Mouse (Mus musculus) liver, postnatal 0 days (tissue): ENCODE measurements around the gene Gm5105. TPM values are rescaled to one million over a fixed set of nuclear protein-coding genes. Genes with fewer than 3 reads are reported as not detected.

ENCODE experiments used
- ATAC-seq: fragments of 200-750 bp; cut with Nextera tagmentation; 2 replicates; pipeline ENCODE4 v1.8.0; 2017; ENCODE audit warnings: mild to moderate bottlenecking, moderate library complexity
- DNase-seq: peaks from one replicate; pipeline ENCODE4 v3.0.0-alpha.2; 2016
- H3K27ac ChIP-seq: fragments of 300-500 bp; sonication (generic); 2 replicates; pipeline ENCODE4 v1.5.1; 2014; ENCODE audit warnings: antibody characterized with exemption, moderate library complexity, mild to moderate bottlenecking, low read depth
- H3K27me3 ChIP-seq: fragments of 300-500 bp; sonication (generic); 2 replicates; pipeline ENCODE4 v1.6.1; 2014; ENCODE audit warnings: low read length, control low read depth, mixed read lengths; ENCODE audit not compliant: insufficient read depth
- H3K36me3 ChIP-seq: fragments of 300-500 bp; sonication (generic); replicated peaks from 2 replicates; pipeline ENCODE4 v1.6.1; 2014; ENCODE audit warnings: mild to moderate bottlenecking, control low read depth, low read length, moderate library complexity, mixed read lengths; ENCODE audit not compliant: insufficient read depth
- H3K4me1 ChIP-seq: fragments of 300-500 bp; sonication (generic); 2 replicates; pipeline ENCODE4 v1.6.1; 2014; ENCODE audit warnings: antibody characterized with exemption, mild to moderate bottlenecking, control low read depth; ENCODE audit not compliant: insufficient read depth
- H3K4me2 ChIP-seq: fragments of 300-500 bp; sonication (generic); 2 replicates; pipeline ENCODE4 v1.6.1; 2014; ENCODE audit warnings: low read depth, mild to moderate bottlenecking, low read length, moderate library complexity, mixed read lengths
- H3K4me3 ChIP-seq: fragments of 300-500 bp; sonication (generic); 2 replicates; pipeline ENCODE4 v1.5.1; 2014; ENCODE audit warnings: low read depth, low read length
- H3K9ac ChIP-seq: fragments of 300-500 bp; sonication (generic); replicated peaks from 2 replicates; pipeline ENCODE4 v1.6.1; 2014; ENCODE audit warnings: mild to moderate bottlenecking, moderate library complexity
- H3K9me3 ChIP-seq: fragments of 300-500 bp; sonication (generic); 2 replicates; pipeline ENCODE4 v1.6.1; 2016; ENCODE audit warnings: mild to moderate bottlenecking, control low read depth, low read length, mixed read lengths
- CTCF ChIP-seq: sonication (generic); IDR thresholded peaks from 2 replicates; pipeline ENCODE4 v1.5.1; 2016; ENCODE audit warnings: antibody characterized with exemption, low read depth
- EP300 ChIP-seq: IDR thresholded peaks from 2 replicates; pipeline ENCODE4 v1.6.1; 2016; ENCODE audit warnings: antibody characterized with exemption, low read depth, mild to moderate bottlenecking
- WGBS: fragments of 180-500 bp; shearing (Covaris S2); extraction: QIAGEN DNeasy Blood & Tissue Kit; methylation state at CpG from one replicate; pipeline ENCODE4 v1.1.7; 2014; ENCODE audit not compliant: insufficient replicate concordance; 5-methylcytosine and 5-hydroxymethylcytosine counted together
- polyA plus RNA-seq: library from polyadenylated mRNA; unstranded; fragments of >200 nt; fragmentation: Nextera tagmentation; extraction: Ambion mirVana; gene quantifications from 2 replicates; pipeline ENCODE4 v1.2.1, GENCODE M21; 2015

Gm5105 gene
- polyA plus RNA-seq, 1 experiment from 2014 or later, result not detected

- no peak for TF ChIP-seq CTCF
- no peak for TF ChIP-seq EP300
- no peaks in the 10 kb centered on the region for H3K27me3 ChIP-seq
- no peak overlapping the region for H3K27ac ChIP-seq
- H3K4me1 ChIP-seq, result no peaks in the 10 kb centered on the region
- ATAC-seq, result no peak
- no peak overlapping the region for H3K9ac ChIP-seq
- no peaks in the 10 kb centered on the region for H3K36me3 ChIP-seq
- H3K9me3 ChIP-seq, result no peaks in the 10 kb centered on the region
- no peak overlapping the region for H3K4me2 ChIP-seq
- 77% methylated on average over 3 of the region's 3 CpGs for WGBS
- no peak overlapping the region for H3K4me3 ChIP-seq
- DNase-seq, result no peak
Observed at GRCm38 (mm10) chr3:138041591-138042301, 25.4 kb downstream of the Gm5105 start.

- Histone ChIP-seq H3K9me3 (no peaks in the 10 kb centered on the region), H3K9ac (no peak overlapping the region), H3K36me3 (no peaks in the 10 kb centered on the region), H3K27me3 (no peaks in the 10 kb centered on the region), H3K27ac (no peak overlapping the region), H3K4me1 (no peaks in the 10 kb centered on the region), H3K4me3 (no peak overlapping the region), H3K4me2 (no peak overlapping the region)
- no peak for ATAC-seq
- DNase-seq, result no peak
- WGBS, result 68% methylated on average over 2 of the region's 2 CpGs
- no peak for TF ChIP-seq EP300
- TF ChIP-seq CTCF, result no peak
Observed at GRCm38 (mm10) chr3:138040938-138041337, 26.2 kb downstream of the Gm5105 start.

GRCm38 (mm10) chr3:138033986-138034385 lies 33.2 kb downstream of the Gm5105 start:
- no peak for ATAC-seq

GRCm38 (mm10) chr3:138030563-138030962 lies 36.6 kb downstream of the Gm5105 start:
- WGBS, result 65% methylated on average over 6 of the region's 6 CpGs
- Histone ChIP-seq H3K4me1 (no peaks in the 10 kb centered on the region), H3K9me3 (no peaks in the 10 kb centered on the region), H3K4me3 (no peak overlapping the region), H3K27me3 (no peaks in the 10 kb centered on the region), H3K27ac (no peak overlapping the region), H3K36me3 (no peaks in the 10 kb centered on the region), H3K9ac (no peak overlapping the region), H3K4me2 (no peak overlapping the region)
- TF ChIP-seq EP300, result no peak
- no peak for TF ChIP-seq CTCF
- DNase-seq, result no peak
- no peak for ATAC-seq

More at GRCm38 (mm10) chr3:138033986-138034385, 33.2 kb downstream of the Gm5105 start:
- no peaks in the 10 kb centered on the region for H3K9me3 ChIP-seq
- H3K4me1 ChIP-seq, result no peaks in the 10 kb centered on the region
- no peak overlapping the region for H3K4me3 ChIP-seq
- no peak overlapping the region for H3K27ac ChIP-seq
- H3K4me2 ChIP-seq, result no peak overlapping the region
- no peak overlapping the region for H3K9ac ChIP-seq
- TF ChIP-seq CTCF, result no peak
- no peaks in the 10 kb centered on the region for H3K27me3 ChIP-seq
- no peak for DNase-seq
- H3K36me3 ChIP-seq, result no peaks in the 10 kb centered on the region
- WGBS, result 51% methylated on average over 6 of the region's 6 CpGs

GRCm38 (mm10) chr3:138029351-138029750 lies 37.8 kb downstream of the Gm5105 start:
- DNase-seq (no peak), ATAC-seq (no peak)
- H3K27ac ChIP-seq, result no peak overlapping the region
- H3K4me3 ChIP-seq, result no peak overlapping the region
- no peaks in the 10 kb centered on the region for H3K4me1 ChIP-seq
- TF ChIP-seq CTCF (no peak), EP300 (no peak)
- H3K36me3 ChIP-seq, result no peaks in the 10 kb centered on the region
- no peaks in the 10 kb centered on the region for H3K9me3 ChIP-seq
- H3K4me2 ChIP-seq, result no peak overlapping the region
- H3K27me3 ChIP-seq, result no peaks in the 10 kb centered on the region
- WGBS, result 74% methylated on average over 5 of the region's 5 CpGs
- no peak overlapping the region for H3K9ac ChIP-seq

- ATAC-seq, result no peak
- Histone ChIP-seq H3K4me1 (no peaks in the 10 kb centered on the region), H3K4me2 (no peak overlapping the region), H3K4me3 (no peak overlapping the region), H3K36me3 (no peaks in the 10 kb centered on the region), H3K27me3 (no peaks in the 10 kb centered on the region), H3K9me3 (no peaks in the 10 kb centered on the region), H3K9ac (no peak overlapping the region), H3K27ac (no peak overlapping the region)
- 68% methylated on average over 5 of the region's 5 CpGs for WGBS
- DNase-seq, result no peak
- TF ChIP-seq EP300, result no peak
Observed at GRCm38 (mm10) chr3:138027575-138028362, 39.4 kb downstream of the Gm5105 start.
